Mouse (Mus musculus) hematopoietic multipotent progenitor cell, adult 10-12 weeks (in vitro differentiated cells): ENCODE data around the gene Sult3a2. TPM values are rescaled to one million over a fixed set of nuclear protein-coding genes. Genes with fewer than 3 reads are reported as not detected.

Experiments used
- polyA plus RNA-seq: library from polyadenylated mRNA; stranded (reverse); fragments of >175 nt; gene quantifications from 2 replicates; pipeline ENCODE4 v1.2.3, GENCODE M21; 2012; ENCODE audit warnings: low replicate concordance

Gene Sult3a2
- polyA plus RNA-seq: not detected in 2 replicates

DNA sequence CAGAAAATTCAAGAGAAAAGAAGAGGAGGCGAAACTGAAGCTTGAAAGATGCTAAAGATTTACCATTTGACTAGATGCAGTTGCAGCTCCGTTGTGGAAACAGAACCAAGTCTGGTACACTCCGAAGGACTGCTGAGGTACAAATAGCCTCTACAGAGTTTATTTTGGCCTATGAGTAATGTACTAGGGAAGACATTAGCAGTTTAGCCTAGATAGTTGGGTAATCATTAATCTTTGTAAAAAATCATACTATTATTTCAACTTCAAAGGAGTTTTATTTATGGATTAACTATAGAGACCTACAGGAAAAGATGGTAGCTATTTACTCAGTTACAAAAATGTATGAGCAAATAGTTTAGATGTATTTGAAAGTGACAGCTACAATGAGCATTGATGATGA is at the start of gene Sult3a2:
Gene Sult3a2, minus strand, starts transcription at position 101 of the 400 bp plus-strand sequence.

Other genes starting within 250 kb of the Sult3a2 start
- gene Clvs2, start 161.9 kb downstream of the Sult3a2 start, polyA plus RNA-seq: not detected in 2 replicates
- gene Sult3a1, start 71.0 kb upstream of the Sult3a2 start, polyA plus RNA-seq: not detected in 2 replicates
- gene Rsph4a, start 118.4 kb upstream of the Sult3a2 start, polyA plus RNA-seq: not detected in 2 replicates
- gene Zup1, start 164.6 kb upstream of the Sult3a2 start, polyA plus RNA-seq: 5.4 and 8.7 TPM in 2 replicates
- gene Rwdd1, start 232.9 kb upstream of the Sult3a2 start, polyA plus RNA-seq: 49.3 and 90.3 TPM in 2 replicates